Mouse (Mus musculus): ENCODE measurements at regions not wholly inside any gene's neighbourhood (a gene's known extent, or its start where the extent isn't known, plus 50 kb on each side); places are given as distances from the start of the nearest gene placed in this dataset.

DNA sequence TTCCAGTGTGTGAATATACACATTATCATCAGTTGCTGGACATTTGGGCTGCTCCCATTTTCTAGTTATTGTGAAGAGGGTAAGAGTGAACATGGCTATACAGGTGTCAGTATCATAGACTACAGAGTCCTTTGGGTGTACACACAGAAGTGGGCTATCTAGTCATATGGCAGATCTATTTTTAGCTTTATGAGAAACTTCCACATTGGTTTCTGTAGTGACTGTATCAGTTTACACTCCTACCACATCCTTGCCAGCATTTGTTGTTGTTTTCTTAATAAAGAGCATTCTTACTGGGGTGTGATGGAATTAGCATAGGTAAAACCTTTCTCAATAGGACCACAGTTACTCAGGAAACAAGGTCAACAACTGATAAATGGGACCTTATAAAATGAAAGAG is 68.7 kb downstream of the Tnfaip3 start:
- TF ChIP-seq GATA1 (IDR thresholded peaks at IDR 0.05; ENCODE audit: borderline replicate concordance, low read length) (no peak), FLI1 (IDR thresholded peaks at IDR 0.05; ENCODE audit: low read length) (no peak)
